Mouse (Mus musculus): ENCODE data around the gene Supt5. TPM values are rescaled to one million over a fixed set of nuclear protein-coding genes. Genes with fewer than 3 reads are reported as not detected.
A peak's percentile ranks its signal among the peaks of the same experiment; 100 is the strongest.

Gene Supt5
- total and polyA plus RNA-seq, 3 experiments: 66.0 to 448 (median 156) TPM

DNA sequence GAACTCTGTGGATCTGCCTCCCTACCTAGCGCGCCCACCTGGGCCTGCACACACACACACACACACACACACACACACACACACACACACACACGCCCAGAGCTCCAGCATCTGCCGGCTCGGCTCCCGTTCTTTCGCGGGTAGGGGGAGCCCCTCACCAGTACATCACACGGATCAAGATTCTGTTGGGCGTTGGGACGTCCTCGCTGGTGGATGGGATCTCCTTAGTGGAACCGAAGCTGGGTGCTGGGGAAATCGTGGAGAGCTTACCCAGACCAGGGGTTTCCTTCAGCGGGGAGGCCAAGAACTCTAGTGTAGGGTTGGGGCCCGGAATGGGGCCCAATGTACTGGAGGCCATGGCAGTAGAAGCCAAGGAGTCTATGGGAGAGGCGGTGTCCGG is 48.4 kb downstream of the Supt5 start:
- Histone ChIP-seq H3K4me1 (ENCODE audit: control insufficient read depth in 1 of 2, insufficient read depth in 2 of 2, low read length in 2 of 2) (no peaks in the 10 kb centered on the region), H3K9me3 (replicated peaks; ENCODE audit: insufficient read depth, low read length) (no peaks in the 10 kb centered on the region), H3K27me3 (ENCODE audit: control insufficient read depth in 1 of 2, insufficient read depth in 2 of 2, low read length in 2 of 2) (no peaks in the 10 kb centered on the region), H3K79me2 (ENCODE audit: control insufficient read depth, insufficient read depth, low read length, poor library complexity) (no peaks in the 10 kb centered on the region), H3K4me3 (ENCODE audit: control insufficient read depth in 1 of 2, insufficient read depth in 1 of 2, low read depth in 2 of 2, low read length in 2 of 2) (no peak overlapping the region), H3K27ac (ENCODE audit: control insufficient read depth, low read depth, low read length) (no peak overlapping the region), H3K9ac (ENCODE audit: control insufficient read depth, low read depth, low read length, poor library complexity, severe bottlenecking) (no peak overlapping the region), H3K36me3 (ENCODE audit: control insufficient read depth in 1 of 2, insufficient read depth in 2 of 2, low read length in 2 of 2) (no peaks in the 10 kb centered on the region)
- no peak for DNase-seq (ENCODE audit: low read depth, low spot score)
- TF ChIP-seq SIN3A (IDR thresholded peaks at IDR 0.05; ENCODE audit: low read length) (no peak), USF1 (IDR thresholded peaks at IDR 0.05; ENCODE audit: low read depth, low read length) (no peak), ETS1 (IDR thresholded peaks at IDR 0.05; ENCODE audit: low read depth, low read length) (no peak), POLR2A (IDR thresholded peaks at IDR 0.05; ENCODE audit: control insufficient read depth in 1 of 2, insufficient read depth in 1 of 2, low read depth in 1 of 2, low read length in 2 of 2, poor library complexity in 1 of 2) (no peak)

DNA sequence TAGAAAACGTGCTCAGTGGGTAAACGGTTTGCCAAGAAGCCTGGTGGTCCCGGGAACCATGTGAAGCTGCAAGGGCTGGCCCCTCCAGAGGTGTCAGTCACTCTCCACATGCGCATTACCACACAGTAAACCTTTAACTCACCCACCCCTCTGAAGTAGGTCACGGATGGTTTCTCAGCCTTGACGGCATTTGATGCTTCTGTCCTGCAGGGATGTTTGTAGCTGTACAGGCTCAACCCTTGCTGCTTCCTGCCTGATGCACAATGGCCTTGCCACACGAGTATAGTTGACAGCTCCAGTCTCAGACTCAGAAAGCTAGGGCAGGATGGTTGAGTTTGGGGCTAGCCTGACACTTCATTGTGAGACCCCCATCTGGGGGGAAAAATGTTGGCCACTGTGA is 57.9 kb downstream of the Supt5 start:
- DNase-seq (ENCODE audit: low read depth, low spot score): no peak
- Histone ChIP-seq H3K9ac (ENCODE audit: control insufficient read depth, low read depth, low read length, poor library complexity, severe bottlenecking) (no peak overlapping the region), H3K79me2 (ENCODE audit: control insufficient read depth, insufficient read depth, low read length, poor library complexity) (peaks cover 2% of the 10 kb centered on the region; the same call in 1 of the 2 replicates), H3K4me1 (ENCODE audit: control insufficient read depth in 1 of 2, insufficient read depth in 2 of 2, low read length in 2 of 2) (peaks cover 0 to 7% of the 10 kb centered on the region in 2 experiments; a peak in 3 of 4 replicates), H3K36me3 (ENCODE audit: control insufficient read depth in 1 of 2, insufficient read depth in 2 of 2, low read length in 2 of 2) (peaks cover 0 to 4% of the 10 kb centered on the region in 2 experiments; a peak in 1 of 4 replicates), H3K9me3 (replicated peaks; ENCODE audit: insufficient read depth, low read length) (no peaks in the 10 kb centered on the region), H3K27me3 (ENCODE audit: control insufficient read depth in 1 of 2, insufficient read depth in 2 of 2, low read length in 2 of 2) (no peaks in the 10 kb centered on the region), H3K4me3 (ENCODE audit: control insufficient read depth in 1 of 2, insufficient read depth in 1 of 2, low read depth in 2 of 2, low read length in 2 of 2) (no peak overlapping the region), H3K27ac (ENCODE audit: control insufficient read depth, low read depth, low read length) (no peak overlapping the region)
- TF ChIP-seq ZMIZ1 (IDR thresholded peaks at IDR 0.05; ENCODE audit: low read depth, low read length): no peak
- no peak for TF ChIP-seq POLR2AphosphoS2 (IDR thresholded peaks at IDR 0.05; ENCODE audit: low read length)
- no peak for TF ChIP-seq HCFC1 (IDR thresholded peaks at IDR 0.05; ENCODE audit: low read depth, low read length)
- no peak for TF ChIP-seq ELF1 (IDR thresholded peaks at IDR 0.05; ENCODE audit: low read depth, low read length)
- no peak for TF ChIP-seq TCF12 (IDR thresholded peaks at IDR 0.05; ENCODE audit: low read depth, low read length)
- TF ChIP-seq ETS1 (IDR thresholded peaks at IDR 0.05; ENCODE audit: low read depth, low read length): no peak
- TF ChIP-seq E2F4 (IDR thresholded peaks at IDR 0.05; ENCODE audit: borderline replicate concordance, low read depth, low read length): no peak
- TF ChIP-seq KAT2A (conservative IDR thresholded peaks at IDR 0.05; ENCODE audit: low read depth, low read length): no peak

DNA sequence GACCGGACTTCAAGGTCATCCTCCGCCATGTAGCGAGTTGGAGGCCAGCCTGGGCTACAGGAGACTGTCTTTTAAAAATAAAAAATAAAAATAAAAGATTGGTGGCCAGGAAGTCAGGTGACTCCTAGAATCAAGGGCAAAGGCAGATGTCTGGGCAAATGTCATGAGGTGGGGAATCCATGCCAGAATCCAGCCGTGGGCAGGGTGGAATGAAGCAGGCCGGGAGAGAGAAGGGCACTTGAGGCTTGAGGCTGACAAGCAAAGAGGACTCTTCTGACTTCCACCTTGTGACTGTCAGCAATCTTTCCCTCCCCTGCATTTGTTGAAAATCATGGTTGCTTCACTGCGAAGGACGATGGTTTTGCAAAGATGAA is 60.3 kb downstream of the Supt5 start:
- Histone ChIP-seq H3K9ac (ENCODE audit: control insufficient read depth, low read depth, low read length, poor library complexity, severe bottlenecking) (peak overlapping the region; percentile 86), H3K9me3 (replicated peaks; ENCODE audit: insufficient read depth, low read length) (no peaks in the 10 kb centered on the region), H3K4me3 (ENCODE audit: control insufficient read depth in 1 of 2, insufficient read depth in 1 of 2, low read depth in 2 of 2, low read length in 2 of 2) (peak overlapping the region; percentile 65 to 85), H3K4me1 (ENCODE audit: control insufficient read depth in 1 of 2, insufficient read depth in 2 of 2, low read length in 2 of 2) (peaks cover 0 to 7% of the 10 kb centered on the region in 2 experiments; a peak in 3 of 4 replicates), H3K79me2 (ENCODE audit: control insufficient read depth, insufficient read depth, low read length, poor library complexity) (peaks cover 2% of the 10 kb centered on the region; the same call in 1 of the 2 replicates), H3K27me3 (ENCODE audit: control insufficient read depth in 1 of 2, insufficient read depth in 2 of 2, low read length in 2 of 2) (no peaks in the 10 kb centered on the region), H3K36me3 (ENCODE audit: control insufficient read depth in 1 of 2, insufficient read depth in 2 of 2, low read length in 2 of 2) (peaks cover 0 to 4% of the 10 kb centered on the region in 2 experiments; a peak in 1 of 4 replicates), H3K27ac (ENCODE audit: control insufficient read depth, low read depth, low read length) (no peak overlapping the region)
- TF ChIP-seq NRF1 (IDR thresholded peaks at IDR 0.05; ENCODE audit: insufficient read depth, low read depth, low read length, poor library complexity, severe bottlenecking) (no peak), ZKSCAN1 (IDR thresholded peaks at IDR 0.05; ENCODE audit: low read depth, low read length) (no peak), SIN3A (IDR thresholded peaks at IDR 0.05; ENCODE audit: low read length) (no peak), RCOR1 (IDR thresholded peaks at IDR 0.05; ENCODE audit: low read depth, low read length) (no peak), GATA1 (IDR thresholded peaks at IDR 0.05; ENCODE audit: low read depth, low read length) (no peak), SMC3 (IDR thresholded peaks at IDR 0.05; ENCODE audit: low read depth, low read length) (no peak), USF2 (IDR thresholded peaks at IDR 0.05; ENCODE audit: borderline replicate concordance in 1 of 2, insufficient read depth in 1 of 2, low read depth in 1 of 2, low read length in 2 of 2) (no peak), MYC (IDR thresholded peaks at IDR 0.05; ENCODE audit: low read depth, low read length) (no peak), MXI1 (IDR thresholded peaks at IDR 0.05; ENCODE audit: low read depth, low read length) (no peak), EP300 (IDR thresholded peaks at IDR 0.05; ENCODE audit: low read depth in 1 of 2, low read length in 2 of 2) (no peak), POLR2AphosphoS5 (IDR thresholded peaks at IDR 0.05; ENCODE audit: borderline replicate concordance, low read depth, low read length) (no peak), NELFE (IDR thresholded peaks at IDR 0.05; ENCODE audit: low read depth, low read length) (no peak), MAFK (IDR thresholded peaks at IDR 0.05; ENCODE audit: borderline replicate concordance, low read depth, low read length) (no peak), UBTF (IDR thresholded peaks at IDR 0.05; ENCODE audit: borderline replicate concordance, insufficient read depth, low read depth, low read length) (no peak), CHD2 (IDR thresholded peaks at IDR 0.05; ENCODE audit: low read length) (no peak)
- no peak for DNase-seq (ENCODE audit: low read depth, low spot score)

Measured in MEL (cell line).